Mouse (Mus musculus): ENCODE measurements around the gene H2-T3.
"Not testable (repeated sequence)": the region's sequence is repeated elsewhere in the genome, so short reads cannot be mapped to it uniquely, and the experiment has no call there.

H2-T3 gene

GRCm38 (mm10) chr17:36178938-36179337 lies 11.1 kb downstream of the H2-T3 start:
- not testable (repeated sequence) for DNase-seq (ENCODE audit: low spot score in 2 of 2)

GRCm38 (mm10) chr17:36176132-36176531 lies 14.0 kb downstream of the H2-T3 start:
- not testable (repeated sequence) for DNase-seq (ENCODE audit: low spot score in 2 of 2)

- DNase-seq (ENCODE audit: low spot score in 2 of 2): no peak
Observed at GRCm38 (mm10) chr17:36170287-36170814, 19.7 kb downstream of the H2-T3 start.

GRCm38 (mm10) chr17:36169753-36170152 lies 20.3 kb downstream of the H2-T3 start:
- no peak for DNase-seq (ENCODE audit: low spot score in 2 of 2)

- DNase-seq (ENCODE audit: low spot score in 2 of 2): not testable (repeated sequence)
Observed at GRCm38 (mm10) chr17:36169094-36169493, 21.0 kb downstream of the H2-T3 start.

GRCm38 (mm10) chr17:36168039-36168652 lies 21.9 kb downstream of the H2-T3 start, which contains the start of gene Gm8909:
Gene Gm8909, minus strand, starts transcription at chr17:36168537.
- no peak for DNase-seq (ENCODE audit: low spot score in 2 of 2)

GRCm38 (mm10) chr17:36167306-36168038 lies 22.6 kb downstream of the H2-T3 start:
- DNase-seq (ENCODE audit: low spot score in 2 of 2): no peak

- DNase-seq (ENCODE audit: low spot score in 2 of 2): not testable (repeated sequence)
Observed at GRCm38 (mm10) chr17:36166901-36167300, 23.2 kb downstream of the H2-T3 start.

DNA sequence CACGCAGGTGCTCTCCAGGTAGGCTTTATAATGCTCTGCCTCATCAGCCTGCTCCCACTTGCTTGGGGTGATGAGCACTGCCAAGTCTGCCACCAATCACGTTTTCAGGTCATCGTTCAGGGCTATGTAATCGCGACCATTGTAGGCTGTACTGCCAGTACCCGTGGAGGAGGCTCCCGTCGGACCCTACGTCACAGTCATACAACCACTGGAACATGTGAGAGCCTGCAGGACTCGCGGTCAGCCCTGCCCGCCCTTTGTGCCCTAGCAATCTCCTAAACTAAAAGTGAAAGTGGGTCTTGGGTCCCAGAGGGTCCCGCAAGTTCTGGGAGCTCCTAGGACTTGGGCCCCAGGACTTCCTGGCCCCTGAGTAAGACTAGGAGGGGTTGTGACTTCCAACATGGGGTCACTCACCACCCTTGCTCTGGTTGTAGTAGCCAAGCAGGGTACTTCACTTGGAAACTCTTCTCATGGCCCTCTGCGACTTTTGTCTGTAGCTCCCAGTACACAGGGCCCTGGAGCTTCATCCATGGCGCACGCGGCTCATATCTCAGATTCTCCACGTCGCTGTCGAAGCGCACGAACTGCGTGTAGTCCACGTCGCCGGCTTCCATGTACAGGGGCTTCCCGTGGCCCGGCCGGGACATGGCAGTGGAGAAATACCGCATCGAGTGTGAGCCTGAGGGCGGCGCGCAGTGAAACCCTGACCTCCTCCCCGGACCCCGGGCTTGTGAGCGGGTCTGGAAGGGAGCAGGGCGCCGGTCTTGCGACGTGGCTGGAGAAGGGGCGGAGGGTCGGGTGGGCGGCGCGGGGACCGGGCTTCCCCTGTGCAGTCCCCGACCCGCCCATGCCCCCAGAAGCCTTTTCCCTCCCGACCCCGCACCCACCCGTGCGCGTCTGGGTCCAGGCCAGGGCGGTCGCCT lies 28.7 kb downstream of the H2-T3 start:
- no peak for DNase-seq (ENCODE audit: low spot score in 2 of 2)

DNA sequence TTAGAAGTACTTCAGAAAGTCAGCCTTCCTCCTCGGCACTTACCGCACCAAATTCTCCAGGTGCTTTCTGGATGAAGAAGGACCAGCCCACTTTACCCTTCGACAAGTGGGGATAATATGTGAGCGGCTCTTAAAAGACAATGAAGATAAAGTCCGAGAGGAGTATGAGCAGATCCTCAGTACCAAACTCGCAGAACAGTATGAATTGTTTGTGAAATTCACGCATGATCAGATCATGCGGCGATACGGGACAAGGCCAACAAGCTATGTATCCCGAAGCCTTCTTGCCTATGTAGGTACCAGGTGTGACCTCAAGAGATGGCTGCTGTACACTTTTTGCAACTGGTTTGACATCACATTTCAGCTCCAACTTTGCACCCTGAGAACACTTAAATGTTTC lies 31.8 kb downstream of the H2-T3 start:
- not testable (repeated sequence) for DNase-seq (ENCODE audit: low spot score in 2 of 2)

- DNase-seq (ENCODE audit: low spot score in 2 of 2): not testable (repeated sequence)
Observed at GRCm38 (mm10) chr17:36157782-36158181, 32.3 kb downstream of the H2-T3 start.

DNA sequence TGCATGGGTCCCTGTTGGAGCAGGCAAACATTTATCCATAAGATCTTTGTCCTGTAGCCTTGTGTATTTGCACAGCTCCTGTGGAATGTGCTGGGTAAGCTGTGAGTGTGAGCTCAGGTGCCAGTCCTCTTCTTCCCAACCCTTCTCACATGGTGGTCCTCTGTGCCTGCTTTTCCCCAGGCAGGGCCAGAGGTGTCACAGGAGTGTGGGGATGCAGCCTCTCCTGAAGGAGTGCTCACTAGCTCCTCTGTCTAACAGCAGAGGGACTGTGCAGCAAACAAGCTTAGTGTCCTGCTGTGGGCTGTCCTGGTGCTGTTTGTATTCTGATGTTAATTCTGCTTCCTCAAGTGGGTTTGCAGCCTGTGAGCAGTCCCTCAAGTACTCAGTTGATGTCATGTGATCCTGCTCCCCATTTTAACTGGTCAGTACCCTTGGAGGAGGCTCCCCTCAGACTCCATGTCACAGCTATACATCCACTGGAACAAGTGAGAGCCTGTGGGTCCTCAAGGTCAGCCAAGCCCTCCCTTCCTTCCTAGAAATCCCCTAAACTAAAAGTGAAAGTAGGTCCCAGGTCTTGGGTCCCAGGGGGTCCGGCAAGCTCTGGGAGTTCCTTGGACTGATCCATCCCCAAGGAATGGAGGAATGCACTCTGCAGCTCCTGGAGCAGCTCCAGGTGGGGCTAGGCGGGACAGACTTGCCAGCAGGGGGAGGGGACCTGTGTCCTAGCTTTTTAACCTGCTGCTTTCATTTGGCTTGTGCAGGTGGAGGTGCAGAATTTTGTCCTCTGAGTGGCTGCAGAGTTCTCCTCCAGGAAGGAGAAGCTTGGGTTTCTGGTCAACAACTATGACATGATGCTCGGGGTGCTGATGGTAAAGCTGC lies 35.6 kb downstream of the H2-T3 start:
- no peak for DNase-seq (ENCODE audit: low spot score in 2 of 2)

DNA sequence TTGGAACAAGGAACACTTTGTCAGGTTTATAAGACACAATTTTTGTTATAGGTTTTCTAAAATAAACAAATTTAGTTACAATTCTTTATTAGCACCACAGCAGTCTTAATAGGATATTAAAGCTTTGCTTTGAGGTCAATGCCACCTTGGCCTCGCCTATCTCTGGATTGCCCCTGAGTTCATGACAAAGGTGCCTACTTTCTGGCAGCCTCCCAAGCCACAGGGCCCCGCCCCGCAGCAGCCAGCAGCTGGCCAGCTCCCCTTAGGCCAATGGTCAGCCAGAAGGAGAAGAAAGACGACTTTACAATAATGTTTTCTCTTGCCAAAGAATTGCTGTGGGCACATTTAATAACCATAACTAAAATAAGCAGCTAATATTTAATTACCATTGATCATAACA lies 38.9 kb downstream of the H2-T3 start:
- not testable (repeated sequence) for DNase-seq (ENCODE audit: low spot score in 2 of 2)

DNA sequence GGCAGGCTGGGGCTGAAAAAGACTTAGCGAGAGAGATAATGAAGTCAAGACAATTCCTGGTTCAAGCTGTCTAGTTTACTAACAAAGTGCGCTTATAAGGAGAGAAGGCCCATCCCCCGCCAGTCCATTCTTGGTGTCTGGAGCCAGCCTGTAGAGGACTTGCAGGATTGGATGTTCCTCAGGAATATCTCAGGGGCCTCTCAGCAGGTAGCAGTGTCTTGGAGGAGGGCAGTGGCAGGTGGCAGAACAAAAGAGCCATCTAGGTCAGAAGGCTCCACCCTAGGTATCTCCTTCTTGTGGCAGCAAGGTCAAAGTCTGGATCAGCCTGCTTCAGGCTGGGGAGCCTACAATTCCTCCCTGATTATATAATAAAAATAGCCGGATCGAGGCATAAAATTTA lies 41.6 kb downstream of the H2-T3 start:
- DNase-seq (ENCODE audit: low spot score in 2 of 2): not testable (repeated sequence)

- not testable (repeated sequence) for DNase-seq (ENCODE audit: low spot score in 2 of 2)
Observed at GRCm38 (mm10) chr17:36146937-36147336, 43.1 kb downstream of the H2-T3 start.

GRCm38 (mm10) chr17:36145861-36146156 lies 44.3 kb downstream of the H2-T3 start:
- not testable (repeated sequence) for DNase-seq (ENCODE audit: low spot score in 2 of 2)

DNA sequence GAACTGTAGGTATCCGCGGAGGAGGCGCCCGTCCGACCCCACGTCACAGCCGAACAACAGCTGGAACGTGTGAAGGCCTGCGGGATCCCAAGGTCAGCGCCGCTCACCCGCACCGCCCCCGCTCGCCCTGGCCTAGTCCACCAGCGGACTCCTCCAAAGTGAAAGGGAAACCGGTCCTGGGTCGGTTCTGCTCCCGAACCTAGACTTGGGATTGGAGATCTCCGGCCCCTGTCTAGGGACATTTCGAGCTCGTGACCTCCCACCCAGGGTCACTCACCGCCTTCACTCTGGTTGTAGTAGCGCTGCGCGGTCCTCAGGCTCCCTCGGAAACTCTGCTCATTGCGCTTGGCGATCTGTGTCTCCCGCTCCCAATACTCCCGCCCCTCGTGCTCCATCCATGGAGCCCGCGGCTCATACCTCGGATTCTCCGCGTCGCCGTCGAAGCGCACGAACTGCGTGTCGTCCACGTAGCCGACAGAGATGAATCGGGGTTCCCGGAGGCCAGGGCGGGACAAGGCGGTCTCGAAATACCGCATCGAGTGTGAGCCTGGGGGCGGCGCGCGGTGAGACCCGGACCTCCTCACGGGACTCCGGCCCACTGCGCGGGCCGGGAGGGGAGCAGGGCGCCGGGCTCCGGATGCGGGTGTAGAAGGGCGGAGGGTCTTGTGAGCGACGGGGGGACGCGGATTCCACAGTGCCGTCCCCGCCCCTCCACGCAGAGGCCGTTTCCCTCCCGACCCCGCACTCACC lies 44.8 kb downstream of the H2-T3 start:
- no peak for DNase-seq (ENCODE audit: low spot score in 2 of 2)

DNA sequence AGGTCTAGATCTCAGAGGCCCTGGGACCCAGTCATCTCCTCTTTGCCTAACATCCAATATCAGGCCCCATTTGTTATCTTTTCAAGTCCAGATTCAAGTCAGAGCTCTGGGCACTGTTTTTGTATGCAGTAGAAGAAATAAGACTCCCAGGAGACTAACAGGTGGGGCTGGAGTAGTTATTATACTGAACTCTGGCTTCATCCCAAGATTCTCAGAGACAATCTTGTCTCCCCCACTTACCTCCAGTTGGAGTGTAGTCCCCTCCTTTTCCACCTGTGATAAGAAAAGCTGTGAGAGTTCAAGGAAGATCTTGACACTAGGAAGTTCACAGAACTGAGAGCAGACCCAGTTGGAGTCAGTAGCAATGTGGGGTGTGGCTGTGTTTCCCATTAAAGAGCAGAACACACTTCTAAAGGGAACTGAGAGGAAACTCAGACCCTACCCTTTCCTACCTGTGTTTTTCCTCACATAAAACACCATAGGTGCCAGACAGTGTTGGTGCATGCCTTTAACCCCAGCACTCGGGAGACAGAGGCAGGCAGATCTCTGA lies 53.7 kb downstream of the H2-T3 start:
- DNase-seq (ENCODE audit: low spot score in 2 of 2): not testable (repeated sequence)
